Mouse (Mus musculus) myocyte (in vitro differentiated cells): Measurements from ENCODE around the gene Tespa1. TPM values are rescaled to one million over a fixed set of nuclear protein-coding genes. Genes with fewer than 3 reads are reported as not detected.
A peak's percentile ranks its signal among the peaks of the same experiment; 100 is the strongest.

Experiments
- H3K27me3 ChIP-seq: one replicate; pipeline ENCODE4 v1.6.1; 2011; ENCODE audit not compliant: control insufficient read depth, insufficient read depth, insufficient read length
- H3K36me3 ChIP-seq: one replicate; pipeline ENCODE4 v1.6.1; 2011; ENCODE audit not compliant: control insufficient read depth, insufficient read depth
- H3K4me2 ChIP-seq: one replicate; pipeline ENCODE4 v1.6.1; 2011; ENCODE audit warnings: low read depth, control low read depth
- H3K4me3 ChIP-seq: one replicate; pipeline ENCODE4 v1.5.1; 2011; ENCODE audit warnings: mild to moderate bottlenecking, control low read depth, moderate library complexity
- H3K79me2 ChIP-seq: one replicate; pipeline ENCODE4 v1.6.1; 2011; ENCODE audit not compliant: control insufficient read depth, insufficient read depth
- H3ac ChIP-seq: one replicate; pipeline ENCODE4 v1.6.1; 2011; ENCODE audit not compliant: control insufficient read depth, insufficient read length
- CEBPB ChIP-seq: IDR thresholded peaks from 2 replicates; pipeline ENCODE4 v1.6.1; 2011; ENCODE audit warnings: mild to moderate bottlenecking, moderate library complexity; ENCODE audit not compliant: poor library complexity, insufficient read depth, severe bottlenecking
- E2F4 ChIP-seq: IDR thresholded peaks from one replicate; pipeline ENCODE4 v1.6.1; 2011; ENCODE audit warnings: mild to moderate bottlenecking, control low read depth, moderate library complexity; ENCODE audit not compliant: insufficient read depth
- MAX ChIP-seq: IDR thresholded peaks from one replicate; pipeline ENCODE4 v1.6.1; 2011; ENCODE audit warnings: low read depth, mild to moderate bottlenecking, control low read depth
- MYOD1 ChIP-seq, 3 experiments: IDR thresholded peaks; one replicate each; pipeline ENCODE4 v1.6.1; 2011; ENCODE audit warnings: control low read depth in 2 of 3, low read depth in 2 of 3, mild to moderate bottlenecking in 2 of 3, moderate library complexity in 1 of 3; ENCODE audit not compliant: insufficient read length in 2 of 3, control insufficient read depth in 1 of 3
- MYOG ChIP-seq, 3 experiments: IDR thresholded peaks; one replicate each; pipeline ENCODE4 v1.6.1; 2011; ENCODE audit warnings: control low read depth in 2 of 3, low read depth in 2 of 3, mild to moderate bottlenecking in 2 of 3; ENCODE audit not compliant: insufficient read length in 2 of 3, control insufficient read depth in 1 of 3, insufficient read depth in 1 of 3
- POLR2A ChIP-seq: IDR thresholded peaks from one replicate; pipeline ENCODE4 v1.6.1; 2011; ENCODE audit warnings: low read depth, mild to moderate bottlenecking, control low read depth, moderate library complexity; ENCODE audit not compliant: insufficient read length
- POLR2AphosphoS2 ChIP-seq: IDR thresholded peaks from one replicate; pipeline ENCODE4 v1.6.1; 2011; ENCODE audit warnings: low read depth, control low read depth; ENCODE audit not compliant: insufficient read length
- REST ChIP-seq: IDR thresholded peaks from one replicate; pipeline ENCODE4 v1.6.1; 2011; ENCODE audit warnings: mild to moderate bottlenecking, control low read depth, moderate library complexity; ENCODE audit not compliant: insufficient read depth, insufficient read length
- SRF ChIP-seq: IDR thresholded peaks from one replicate; pipeline ENCODE4 v1.6.1; 2011; ENCODE audit warnings: low read depth; ENCODE audit not compliant: control insufficient read depth, insufficient read length
- TCF12 ChIP-seq: IDR thresholded peaks from one replicate; pipeline ENCODE4 v1.6.1; 2011; ENCODE audit warnings: mild to moderate bottlenecking, control low read depth; ENCODE audit not compliant: poor library complexity, insufficient read depth, severe bottlenecking
- TCF3 ChIP-seq: IDR thresholded peaks from one replicate; pipeline ENCODE4 v1.6.1; 2011; ENCODE audit warnings: low read depth, control low read depth; ENCODE audit not compliant: insufficient read length
- USF1 ChIP-seq: IDR thresholded peaks from one replicate; pipeline ENCODE4 v1.6.1; 2011; ENCODE audit warnings: low read depth, mild to moderate bottlenecking, control low read depth, moderate library complexity
- polyA plus RNA-seq: library from polyadenylated mRNA; unstranded; fragments of >200 nt; fragmentation: generic; extraction: Trizol; gene quantifications from one replicate; pipeline ENCODE4 v1.2.1, GENCODE M21; 2012; ENCODE audit warnings: missing spikeins

Tespa1 gene
- polyA plus RNA-seq, 1 experiment: not detected

- no peak for TF ChIP-seq POLR2AphosphoS2
- no peak for TF ChIP-seq TCF12
- no peak for TF ChIP-seq POLR2A
- no peak for TF ChIP-seq SRF
- TF ChIP-seq E2F4: no peak
- no peak for TF ChIP-seq MYOG (IDR thresholded peaks at IDR 0.05; ENCODE audit: control insufficient read depth in 1 of 3, insufficient read depth in 1 of 3, insufficient read length in 2 of 3, low read depth in 2 of 3)
- TF ChIP-seq MAX: no peak
- TF ChIP-seq MYOD1 (IDR thresholded peaks at IDR 0.05; ENCODE audit: control insufficient read depth in 1 of 3, insufficient read length in 2 of 3, low read depth in 2 of 3): no peak
- H3K79me2 ChIP-seq: no peaks in the 10 kb centered on the region
- H3K4me2 ChIP-seq: no peak overlapping the region
- H3K36me3 ChIP-seq: no peaks in the 10 kb centered on the region
- no peak overlapping the region for H3ac ChIP-seq
- no peaks in the 10 kb centered on the region for H3K27me3 ChIP-seq
- no peak overlapping the region for H3K4me3 ChIP-seq
Measured at GRCm38 (mm10) chr10:130313531-130313930, 9.1 kb upstream of the Tespa1 start.

DNA sequence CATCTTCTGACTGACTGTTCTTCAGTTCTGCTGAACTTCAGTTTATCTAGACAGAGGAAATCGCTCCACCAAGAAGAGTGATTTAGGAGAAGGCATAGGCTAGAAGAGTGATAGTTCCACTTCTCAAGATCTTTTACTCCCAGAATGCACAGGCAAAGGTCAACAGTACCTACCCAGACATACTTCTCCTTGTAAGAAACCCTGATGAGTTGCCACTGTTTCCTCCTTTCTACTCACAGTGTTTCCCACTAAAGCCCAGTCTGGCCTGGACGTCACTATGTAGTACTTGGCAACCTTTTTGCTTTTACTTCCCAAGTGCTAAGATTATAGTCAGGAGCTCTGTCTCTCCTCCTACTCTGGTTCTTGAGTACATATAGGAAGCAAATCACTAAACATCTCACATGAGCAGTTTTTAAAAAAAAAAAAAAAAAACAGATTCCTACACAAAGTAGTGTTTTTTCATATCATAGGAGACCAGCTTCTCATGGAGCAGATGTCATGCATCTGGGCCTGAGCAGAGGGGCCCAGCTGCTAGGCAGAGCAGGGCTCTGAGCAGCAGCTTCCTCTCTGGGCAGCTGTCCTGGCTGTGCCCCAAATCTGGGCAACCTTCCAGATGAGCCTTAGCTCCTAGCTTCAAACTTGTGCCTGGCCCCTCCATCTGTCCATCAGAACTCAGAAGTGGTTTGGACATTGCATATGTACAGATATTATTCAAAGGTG is 8.4 kb upstream of the Tespa1 start:
- Histone ChIP-seq H3K36me3 (no peaks in the 10 kb centered on the region), H3ac (no peak overlapping the region), H3K27me3 (no peaks in the 10 kb centered on the region), H3K4me3 (no peak overlapping the region), H3K4me2 (no peak overlapping the region), H3K79me2 (no peaks in the 10 kb centered on the region)
- TF ChIP-seq CEBPB (no peak), MYOG (IDR thresholded peaks at IDR 0.05; ENCODE audit: control insufficient read depth in 1 of 3, insufficient read depth in 1 of 3, insufficient read length in 2 of 3, low read depth in 2 of 3) (peak in 1 of 3 experiments; percentile 13), MYOD1 (IDR thresholded peaks at IDR 0.05; ENCODE audit: control insufficient read depth in 1 of 3, insufficient read length in 2 of 3, low read depth in 2 of 3) (peak in 1 of 3 experiments; percentile 24), MAX (no peak)

GRCm38 (mm10) chr10:130315846-130316245 is 6.8 kb upstream of the Tespa1 start:
- TF ChIP-seq USF1: no peak
- TF ChIP-seq POLR2AphosphoS2: no peak
- TF ChIP-seq TCF3: no peak
- no peak for TF ChIP-seq MYOD1 (IDR thresholded peaks at IDR 0.05; ENCODE audit: control insufficient read depth in 1 of 3, insufficient read length in 2 of 3, low read depth in 2 of 3)
- no peak for TF ChIP-seq MAX
- no peak for TF ChIP-seq POLR2A
- TF ChIP-seq TCF12: no peak
- no peak for TF ChIP-seq MYOG (IDR thresholded peaks at IDR 0.05; ENCODE audit: control insufficient read depth in 1 of 3, insufficient read depth in 1 of 3, insufficient read length in 2 of 3, low read depth in 2 of 3)
- no peak for TF ChIP-seq REST
- no peak for TF ChIP-seq SRF
- TF ChIP-seq CEBPB: no peak
- TF ChIP-seq E2F4: no peak
- H3K79me2 ChIP-seq: no peaks in the 10 kb centered on the region
- no peak overlapping the region for H3K4me2 ChIP-seq
- H3K36me3 ChIP-seq: no peaks in the 10 kb centered on the region
- no peak overlapping the region for H3ac ChIP-seq
- no peak overlapping the region for H3K4me3 ChIP-seq
- no peaks in the 10 kb centered on the region for H3K27me3 ChIP-seq

DNA sequence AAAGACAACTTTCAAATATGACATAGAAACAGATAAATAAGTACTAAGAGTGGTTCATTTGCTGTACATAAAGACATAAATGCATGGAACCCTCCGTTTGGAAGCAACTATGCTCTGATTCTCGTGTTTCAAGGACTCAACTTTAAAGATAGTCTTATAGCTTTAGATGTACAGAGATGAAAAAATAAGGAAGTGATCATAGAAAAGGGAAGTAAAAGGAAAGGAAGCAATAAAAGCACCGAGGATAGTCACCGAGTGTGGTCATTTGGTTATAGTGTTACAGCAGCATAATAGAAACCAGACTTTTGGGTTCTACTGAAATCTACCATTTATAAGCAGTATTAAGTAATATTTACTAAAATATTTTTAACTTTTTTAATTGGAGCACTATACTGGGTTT is 4.0 kb upstream of the Tespa1 start:
- Histone ChIP-seq H3K4me2 (no peak overlapping the region), H3K36me3 (no peaks in the 10 kb centered on the region), H3ac (no peak overlapping the region), H3K27me3 (no peaks in the 10 kb centered on the region), H3K79me2 (no peaks in the 10 kb centered on the region), H3K4me3 (no peak overlapping the region)
- TF ChIP-seq POLR2A (no peak), E2F4 (no peak), TCF12 (no peak)

- H3K27me3 ChIP-seq: no peaks in the 10 kb centered on the region
- TF ChIP-seq USF1 (no peak), POLR2A (no peak), SRF (no peak), POLR2AphosphoS2 (no peak), E2F4 (no peak), MAX (no peak), TCF12 (no peak), MYOG (IDR thresholded peaks at IDR 0.05; ENCODE audit: control insufficient read depth in 1 of 3, insufficient read depth in 1 of 3, insufficient read length in 2 of 3, low read depth in 2 of 3) (no peak), TCF3 (no peak)
- H3K36me3 ChIP-seq: no peaks in the 10 kb centered on the region
- H3K4me3 ChIP-seq: no peak overlapping the region
- H3K4me2 ChIP-seq: no peak overlapping the region
- H3ac ChIP-seq: no peak overlapping the region
- no peaks in the 10 kb centered on the region for H3K79me2 ChIP-seq
Measured at GRCm38 (mm10) chr10:130320715-130321114, 2.0 kb upstream of the Tespa1 start.
